Mouse (Mus musculus): ENCODE results near the gene Myrf. TPM values are rescaled to one million over a fixed set of nuclear protein-coding genes. Genes with fewer than 3 reads are reported as not detected.

Gene Myrf
- total RNA-seq, 4 experiments from 2014 or later = 31.6 to 37.2 (median 36.7) TPM

Small RNA genes lying within 50 kb of the gene (microRNA-seq; reads per million reads assigned to microRNA genes)
- gene Mir6993 = 0 to 0.25 reads per million in 2 experiments

Other genes starting within 250 kb of the Myrf start
- gene Best1, start 239.1 kb downstream of the Myrf start, total RNA-seq (2022) = 1 to 10 TPM in 2 of 4 experiments, under 1 TPM in 2; 0.76 to 2.1 (median 1.1) TPM
- gene Rab3il1, start 239.1 kb downstream of the Myrf start, total RNA-seq (2022) = 10 to 100 TPM in 3 of 4 experiments, 1 to 10 TPM in 1; 9.4 to 20.4 (median 14.0) TPM
- gene Fads3, start 199.2 kb downstream of the Myrf start, total RNA-seq (2022) = 10 to 100 TPM; 23.6 to 33.3 (median 25.8) TPM
- 100 to 1,000 TPM; 152 to 168 (median 162) TPM for gene Fads2, start 139.0 kb downstream of the Myrf start, total RNA-seq (2022)
- gene Fads1, start 57.9 kb downstream of the Myrf start, total RNA-seq (2022) = 100 to 1,000 TPM; 188 to 213 (median 199) TPM
- gene Tmem258, start 36.7 kb downstream of the Myrf start, total RNA-seq (2022) = 10 to 100 TPM; 73.3 to 92.9 (median 81.3) TPM
- 10 to 100 TPM in 2 of 4 experiments, 1 to 10 TPM in 2; 8.9 to 12.2 (median 9.9) TPM for gene Fen1, start 36.6 kb downstream of the Myrf start, total RNA-seq (2022)
- gene Dagla, start 64.1 kb upstream of the Myrf start, total RNA-seq (2022) = 100 to 1,000 TPM in 3 of 4 experiments, 10 to 100 TPM in 1; 94.1 to 109 (median 104) TPM
- gene Syt7, start 148.3 kb upstream of the Myrf start, total RNA-seq (2022) = 100 to 1,000 TPM; 241 to 317 (median 281) TPM
- gene Lrrc10b, start 216.7 kb upstream of the Myrf start, total RNA-seq (2022) = 10 to 100 TPM; 47.8 to 70.9 (median 54.8) TPM
- 1 to 10 TPM; 1.4 to 3.4 (median 1.9) TPM for gene Ppp1r32, start 242.2 kb upstream of the Myrf start, total RNA-seq (2022)

Data from layer of hippocampus, adult 8-10 months (tissue).